Mouse (Mus musculus) stomach, postnatal 0 days (tissue): Measurements from ENCODE around the gene Gpr27.

Experiments
- CTCF ChIP-seq: IDR thresholded peaks from 2 replicates; pipeline ENCODE4 v1.5.1; 2016; ENCODE audit warnings: antibody characterized with exemption, low read depth, mild to moderate bottlenecking, moderate library complexity
- EP300 ChIP-seq: optimal IDR thresholded peaks from 2 replicates; pipeline ENCODE3; 2016; ENCODE audit warnings: antibody characterized with exemption

DNA sequence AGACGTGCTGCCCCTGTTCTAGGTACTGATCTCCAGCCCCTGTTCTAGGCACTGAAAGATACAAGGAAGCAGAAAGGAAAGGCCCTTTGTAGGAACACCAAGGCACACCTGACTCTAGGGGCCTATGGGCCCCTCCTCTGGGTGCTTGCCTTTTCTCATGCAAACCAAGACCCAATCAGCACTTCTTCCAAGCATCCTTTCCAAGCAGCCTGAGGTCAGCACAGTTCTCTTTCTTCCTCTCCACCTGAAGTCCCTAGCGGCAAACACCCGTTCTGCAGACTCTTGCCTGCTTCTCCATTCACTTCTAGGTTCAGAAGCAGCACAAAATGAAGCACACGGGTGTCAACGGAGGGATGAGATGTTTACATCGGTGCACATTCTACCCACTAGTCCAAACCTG, 22.7 kb downstream of the Gpr27 start:
- no peak for TF ChIP-seq EP300
- no peak for TF ChIP-seq CTCF
